Mouse (Mus musculus) telencephalon, adult 2 months (tissue): ENCODE results near the gene Olfr466.

Source experiments
- DNase-seq: peaks from one replicate; pipeline ENCODE4 v3.0.0-alpha.2; 2011; ENCODE audit warnings: low read depth, low spot score

The Olfr466 gene

GRCm38 (mm10) chr13:65149940-65150339 lies at the start of gene Olfr466:
Olfr466 (plus strand) TSS chr13:65150240.
- DNase-seq = no peak

GRCm38 (mm10) chr13:65100678-65101077 lies 49.4 kb upstream of the Olfr466 start:
- DNase-seq = no peak

GRCm38 (mm10) chr13:65101232-65101631 lies 48.8 kb upstream of the Olfr466 start:
- no peak for DNase-seq

GRCm38 (mm10) chr13:65111961-65112360 lies 38.1 kb upstream of the Olfr466 start:
- no peak for DNase-seq

- DNase-seq = peak; percentile 97
These were observed 37.5 kb upstream of the Olfr466 start, which contains the start of gene Mfsd14b for GRCm38 (mm10) chr13:65112459-65113110. Mfsd14b (minus strand) TSS chr13:65112975.

- no peak for DNase-seq
These were observed 36.8 kb upstream of the Olfr466 start for GRCm38 (mm10) chr13:65113239-65113638.

- DNase-seq = no peak
These were observed 29.1 kb upstream of the Olfr466 start for GRCm38 (mm10) chr13:65120984-65121383.

GRCm38 (mm10) chr13:65122111-65122510 lies 27.9 kb upstream of the Olfr466 start:
- DNase-seq = no peak

GRCm38 (mm10) chr13:65127063-65127847 lies 22.8 kb upstream of the Olfr466 start:
- DNase-seq = no peak

- no peak for DNase-seq
These were observed 12.3 kb upstream of the Olfr466 start, which contains the start of gene Olfr465-ps1 for GRCm38 (mm10) chr13:65137789-65138188. Olfr465-ps1 (plus strand) TSS chr13:65138089.

- DNase-seq = no peak
These were observed 24.1 kb downstream of the Olfr466 start for GRCm38 (mm10) chr13:65174102-65174501.

- DNase-seq = peak; percentile 1
These were observed 25.9 kb downstream of the Olfr466 start for GRCm38 (mm10) chr13:65175734-65176471.

- DNase-seq = no peak
These were observed 26.5 kb downstream of the Olfr466 start for GRCm38 (mm10) chr13:65176472-65177091.

- no peak for DNase-seq
These were observed 50.6 kb downstream of the Olfr466 start for GRCm38 (mm10) chr13:65200667-65201066.
